Mouse (Mus musculus): ENCODE data around the gene 4632433K11Rik.
"Not testable (repeated sequence)": the region's sequence is repeated elsewhere in the genome, so short reads cannot be mapped to it uniquely, and the experiment has no call there.

The 4632433K11Rik gene

GRCm38 (mm10) chr7:5057381-5057780 lies 23.5 kb downstream of the 4632433K11Rik start:
- no peak for DNase-seq

DNA sequence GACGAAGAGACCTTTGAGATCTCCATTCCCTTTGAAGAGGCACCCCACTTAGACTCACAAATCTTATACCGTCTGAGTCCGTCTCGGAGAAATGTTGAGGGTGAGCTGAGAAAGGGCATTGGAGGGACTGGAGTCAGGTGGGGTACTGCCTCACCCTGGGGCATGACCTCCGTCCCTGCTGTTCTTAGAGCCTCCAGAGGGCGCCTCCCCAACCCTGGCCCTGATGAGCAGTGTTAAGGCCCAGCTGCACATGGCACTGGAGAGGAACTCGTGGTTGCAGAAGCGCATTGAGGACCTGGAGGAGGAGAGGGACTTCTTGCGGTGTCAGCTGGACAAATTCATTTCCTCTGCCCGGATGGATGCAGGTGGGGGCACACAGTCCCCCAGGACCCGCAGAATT lies 23.9 kb downstream of the 4632433K11Rik start:
- DNase-seq, result peak; percentile 24

GRCm38 (mm10) chr7:5058631-5059030 lies 24.7 kb downstream of the 4632433K11Rik start:
- no peak for DNase-seq

DNA sequence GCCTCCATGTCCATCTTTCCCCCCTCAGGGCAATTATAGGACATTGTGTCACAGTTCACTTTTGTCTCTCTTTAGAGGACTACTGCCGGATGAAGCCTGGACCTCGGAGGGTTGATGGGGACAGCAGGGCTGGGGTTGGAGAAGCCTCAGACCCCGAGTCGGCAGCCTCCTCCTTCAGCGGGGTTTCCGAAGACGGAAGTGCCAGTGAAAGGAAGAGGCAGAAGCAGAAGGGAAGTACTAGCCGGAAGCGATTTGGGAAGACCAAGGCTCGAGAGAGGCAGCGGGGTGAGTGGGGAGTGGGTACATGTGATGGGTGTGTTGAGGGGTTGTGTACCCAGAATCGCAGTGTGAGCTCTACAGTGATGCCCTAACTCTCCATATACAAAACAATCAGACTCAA lies 25.5 kb downstream of the 4632433K11Rik start:
- no peak for DNase-seq

GRCm38 (mm10) chr7:5060239-5060731 lies 26.4 kb downstream of the 4632433K11Rik start:
- DNase-seq, result peak; percentile 74

DNA sequence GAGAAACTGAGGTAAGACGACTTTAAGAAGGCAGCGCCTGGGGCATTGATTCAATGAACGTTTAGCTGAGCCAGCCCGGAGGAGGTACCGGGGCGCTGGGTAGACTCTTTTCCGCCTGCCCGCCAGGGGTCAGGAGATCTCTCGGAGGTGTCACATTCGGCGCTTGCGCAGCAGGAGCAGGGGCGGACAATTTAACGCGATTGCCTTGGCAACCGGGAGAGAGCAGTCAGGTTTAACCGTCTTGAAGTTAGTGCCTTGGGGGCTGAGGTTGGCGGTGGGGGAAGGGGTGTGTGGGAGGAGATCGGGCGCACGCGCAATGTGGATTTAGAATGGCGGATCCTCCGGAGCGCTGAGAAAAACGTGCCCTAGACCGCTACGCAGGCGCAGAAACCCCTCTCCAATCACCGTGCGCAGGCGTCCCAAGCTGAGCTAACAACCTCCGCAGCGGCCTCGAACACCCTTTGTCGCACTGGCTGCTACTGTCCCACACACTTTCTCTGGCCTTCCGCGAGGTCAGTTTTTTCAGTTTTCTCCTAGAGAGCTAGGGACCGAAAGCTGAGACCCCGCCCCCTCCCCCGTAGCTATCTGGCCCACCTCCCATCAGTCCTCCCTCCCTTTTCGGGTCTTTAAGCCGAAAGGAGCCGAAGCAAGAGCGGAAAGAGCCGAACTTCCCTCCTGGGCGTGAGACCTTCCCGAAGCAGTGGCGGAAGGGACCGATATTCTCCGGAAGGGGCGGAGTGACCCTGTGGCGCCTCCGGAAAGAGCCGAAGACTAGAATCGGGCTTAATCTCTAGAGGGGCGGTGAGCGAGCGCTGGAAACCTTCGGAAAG lies 27.2 kb downstream of the 4632433K11Rik start:
- DNase-seq, result peak; percentile 100

DNA sequence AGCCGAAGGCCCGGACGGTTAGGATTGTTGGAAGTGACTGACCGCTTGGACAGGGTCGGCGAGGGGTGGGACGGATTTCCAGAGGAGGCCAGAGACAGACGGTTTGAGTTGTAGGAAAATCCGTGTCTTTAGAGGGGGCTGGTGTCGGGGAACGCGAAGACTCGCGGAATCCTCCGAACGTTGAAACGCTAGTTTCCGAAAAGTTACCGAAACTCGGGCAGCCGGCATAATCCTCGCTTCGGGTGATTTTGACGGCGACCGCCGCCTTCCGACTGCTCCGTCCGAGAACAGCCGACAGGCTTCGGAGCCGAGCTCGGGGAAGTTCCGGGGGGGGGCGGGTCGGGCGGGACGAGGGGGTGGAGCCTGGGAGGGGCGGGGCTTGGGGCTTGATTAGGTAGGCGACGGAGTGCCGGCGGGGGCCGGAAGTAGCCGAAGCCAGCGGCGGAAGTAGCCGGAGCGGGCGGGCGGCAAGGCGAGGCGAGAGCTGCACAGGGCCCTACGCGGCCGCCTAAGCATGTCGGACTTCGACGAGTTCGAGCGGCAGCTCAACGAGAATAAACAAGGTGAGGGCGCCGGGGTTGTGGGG lies 27.9 kb downstream of the 4632433K11Rik start, which contains the start of gene U2af2:
Gene U2af2 (plus strand): TSS at position 370 of the 586 bp plus-strand sequence.
- DNase-seq, result peak; percentile 97

- DNase-seq, result peak; percentile 61
Measured at GRCm38 (mm10) chr7:5062360-5063001, 28.6 kb downstream of the 4632433K11Rik start.

GRCm38 (mm10) chr7:5064886-5065285 lies 31.0 kb downstream of the 4632433K11Rik start:
- no peak for DNase-seq

- no peak for DNase-seq
Measured at GRCm38 (mm10) chr7:5073586-5073985, 39.7 kb downstream of the 4632433K11Rik start.

- DNase-seq, result no peak
Measured at GRCm38 (mm10) chr7:5074984-5075383, 41.1 kb downstream of the 4632433K11Rik start.

- no peak for DNase-seq
Measured at GRCm38 (mm10) chr7:5076931-5077330, 43.0 kb downstream of the 4632433K11Rik start.

- not testable (repeated sequence) for DNase-seq
Measured at GRCm38 (mm10) chr7:5079365-5080009, 45.6 kb downstream of the 4632433K11Rik start.

DNA sequence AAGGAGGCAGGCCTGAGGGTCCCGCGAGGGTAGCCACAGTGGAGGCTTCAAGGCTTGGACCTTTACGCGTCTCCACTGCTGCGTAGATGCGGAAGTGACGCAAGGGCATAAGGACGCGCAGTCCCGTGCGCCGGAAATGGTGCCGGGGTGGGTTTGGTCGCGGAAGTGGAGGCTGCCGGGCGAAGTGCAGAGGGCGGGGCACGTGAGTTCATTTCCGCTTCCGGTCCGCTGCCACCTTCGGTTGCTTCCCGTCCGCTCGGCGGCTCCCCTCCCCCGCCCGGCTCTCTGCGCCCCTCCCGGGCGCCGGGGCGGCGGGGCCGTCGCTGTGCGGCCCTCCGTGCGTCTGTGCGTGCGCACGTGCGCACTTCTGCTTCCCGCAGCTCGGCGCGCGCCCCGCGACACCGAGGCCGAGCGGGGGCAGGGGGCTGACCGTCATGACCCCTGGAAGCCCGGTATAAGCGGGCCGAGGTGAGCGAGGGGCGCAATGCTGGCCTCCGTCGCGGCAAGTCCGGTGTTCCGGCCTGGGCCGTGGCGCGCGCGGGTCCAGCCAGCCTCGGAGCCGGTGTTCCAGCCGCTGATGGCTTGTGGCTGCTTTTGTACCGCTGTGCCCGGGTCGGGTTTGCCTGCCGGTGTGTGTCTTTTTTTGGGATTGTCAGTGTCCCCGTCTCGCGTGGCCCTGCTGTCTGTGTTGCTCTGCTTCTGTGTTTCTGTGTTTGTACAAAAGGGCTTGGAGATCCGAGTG lies 46.3 kb downstream of the 4632433K11Rik start, which contains the start of gene Epn1:
Gene Epn1 (plus strand): TSS at position 226 of the 742 bp plus-strand sequence.
- DNase-seq, result peak; percentile 97

DNA sequence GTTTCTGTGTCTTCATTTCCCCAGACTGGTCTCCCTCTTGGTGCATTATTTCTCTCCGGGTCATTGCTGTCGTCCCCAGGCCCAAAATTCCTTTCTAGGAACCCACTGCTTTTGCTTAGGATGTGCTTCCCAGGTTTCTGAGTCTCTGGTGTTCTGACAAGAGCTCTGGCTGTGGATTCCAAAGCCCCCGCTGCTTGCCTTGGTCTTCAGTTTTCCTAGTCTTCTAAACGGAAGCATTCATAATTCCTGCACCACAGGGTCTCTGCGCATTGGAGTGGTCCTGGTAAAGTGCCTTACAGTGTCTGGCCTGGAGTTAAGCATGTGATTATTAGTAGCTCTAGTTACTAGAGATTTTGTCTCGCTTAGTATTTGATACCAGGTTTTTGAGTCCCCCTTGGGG lies 46.9 kb downstream of the 4632433K11Rik start:
- DNase-seq, result no peak

GRCm38 (mm10) chr7:5081241-5081640 lies 47.3 kb downstream of the 4632433K11Rik start:
- DNase-seq, result no peak

DNA sequence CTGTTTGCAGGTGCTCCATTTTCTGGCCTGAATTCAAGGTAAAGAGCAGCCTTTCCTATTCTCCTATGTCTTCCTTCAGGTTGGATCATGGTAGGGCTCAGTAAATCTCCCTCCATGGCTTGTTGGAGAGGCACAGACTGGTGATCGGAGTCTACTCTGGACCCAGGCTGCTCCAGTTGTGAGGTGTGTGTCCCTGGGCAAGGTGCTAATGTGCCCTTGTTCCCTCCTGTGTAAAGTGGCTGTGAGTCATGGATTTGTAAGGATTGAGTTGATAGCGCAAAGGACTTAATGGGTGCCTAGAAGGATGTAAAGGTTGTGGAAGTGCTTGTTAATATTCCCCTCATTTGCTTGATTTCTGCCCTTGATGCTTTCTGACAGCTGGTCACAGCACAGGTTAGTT lies 48.0 kb downstream of the 4632433K11Rik start:
- no peak for DNase-seq

DNA sequence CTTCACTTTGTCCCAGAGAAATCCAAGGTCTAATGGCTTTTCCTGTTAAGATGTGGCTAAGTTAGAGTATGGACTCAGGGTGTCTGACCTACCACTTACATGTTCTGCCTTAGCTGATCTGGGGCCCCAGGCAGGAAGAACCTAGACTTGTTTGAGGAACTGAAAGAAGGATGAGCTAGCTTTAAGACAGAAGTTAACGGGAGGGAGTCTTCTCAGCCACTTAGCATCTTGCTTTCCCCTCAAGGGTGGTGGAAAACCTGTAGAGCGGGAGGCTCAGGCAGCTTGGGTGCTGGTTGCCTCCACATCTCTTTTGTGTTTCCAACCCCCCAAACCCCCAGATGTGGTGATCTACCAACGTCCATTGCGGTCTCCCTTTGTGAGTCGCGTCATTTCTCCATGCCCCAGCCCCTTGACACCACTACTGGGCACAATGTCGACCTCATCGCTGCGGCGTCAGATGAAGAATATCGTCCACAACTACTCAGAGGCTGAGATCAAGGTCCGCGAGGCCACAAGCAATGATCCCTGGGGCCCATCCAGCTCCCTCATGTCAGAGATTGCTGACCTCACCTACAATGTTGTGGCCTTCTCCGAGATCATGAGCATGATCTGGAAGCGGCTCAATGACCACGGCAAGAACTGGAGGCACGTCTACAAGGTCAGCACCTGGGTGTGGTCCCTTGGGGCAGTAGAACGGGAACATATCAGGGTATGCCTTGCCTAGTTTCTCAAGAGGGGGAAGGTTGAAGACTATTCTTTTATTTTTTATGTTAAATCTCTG lies 49.6 kb downstream of the 4632433K11Rik start:
- no peak for DNase-seq

Measured in right cerebral cortex, postnatal 4 days (tissue).